Mouse (Mus musculus) thymus, adult 2 months (tissue): Measurements from ENCODE around the gene Fam83b.

Experiments
- CTCF ChIP-seq: fragments of 200-500 bp; IDR thresholded peaks from 2 replicates; pipeline ENCODE4 v1.5.1; 2012; ENCODE audit warnings: mild to moderate bottlenecking, control low read depth, low read length, moderate library complexity, borderline replicate concordance; ENCODE audit not compliant: control insufficient read depth, poor library complexity, insufficient read depth; ENCODE audit errors: extremely low read depth
- POLR2A ChIP-seq: fragments of 200-500 bp; IDR thresholded peaks from 2 replicates; pipeline ENCODE4 v1.6.1; 2012; ENCODE audit warnings: mild to moderate bottlenecking, low read length, control low read depth, moderate library complexity; ENCODE audit not compliant: control insufficient read depth, poor library complexity, insufficient read depth; ENCODE audit errors: extremely low read depth

- TF ChIP-seq CTCF (no peak), POLR2A (no peak)
Measured at GRCm38 (mm10) chr9:76566515-76567280, at the start of gene Fam83b.
